Mouse (Mus musculus): ENCODE measurements around the gene Cdh13.

DNA sequence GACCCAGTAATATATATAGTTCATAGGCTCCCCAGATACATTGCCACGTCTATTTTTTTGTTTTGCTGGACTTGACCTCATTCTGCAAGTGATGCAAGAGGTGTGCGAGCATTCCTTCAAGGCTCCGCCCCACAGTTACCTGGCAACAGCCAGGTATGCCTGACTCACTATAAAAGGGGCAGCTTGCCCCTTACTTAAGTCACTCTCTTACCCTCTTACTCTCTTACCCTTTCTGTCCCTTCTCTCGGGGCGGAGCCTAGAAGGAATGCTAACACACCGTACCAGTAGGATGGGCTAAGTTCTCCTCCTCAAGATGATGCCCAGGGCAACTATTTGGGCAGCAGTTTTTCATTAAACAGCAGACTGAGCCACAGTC, 30.6 kb downstream of the Cdh13 start:
- no peak for TF ChIP-seq POLR2A (IDR thresholded peaks at IDR 0.05; ENCODE audit: extremely low read depth, insufficient read depth, low read length)
- no peak for TF ChIP-seq CTCF (IDR thresholded peaks at IDR 0.05; ENCODE audit: extremely low read depth, insufficient read depth, low read length)

Measured in cortical plate, adult 2 months (tissue).